Mouse (Mus musculus) right cerebral cortex, adult 18-20 months (tissue): ENCODE measurements at regions not wholly inside any gene's neighbourhood (a gene's known extent, or its start where the extent isn't known, plus 50 kb on each side); places are given as distances from the start of the nearest gene placed in this dataset.

Source experiments
- DNase-seq: peaks from one replicate; pipeline ENCODE4 v3.0.0; 2022; ENCODE audit warnings: mixed read lengths

DNA sequence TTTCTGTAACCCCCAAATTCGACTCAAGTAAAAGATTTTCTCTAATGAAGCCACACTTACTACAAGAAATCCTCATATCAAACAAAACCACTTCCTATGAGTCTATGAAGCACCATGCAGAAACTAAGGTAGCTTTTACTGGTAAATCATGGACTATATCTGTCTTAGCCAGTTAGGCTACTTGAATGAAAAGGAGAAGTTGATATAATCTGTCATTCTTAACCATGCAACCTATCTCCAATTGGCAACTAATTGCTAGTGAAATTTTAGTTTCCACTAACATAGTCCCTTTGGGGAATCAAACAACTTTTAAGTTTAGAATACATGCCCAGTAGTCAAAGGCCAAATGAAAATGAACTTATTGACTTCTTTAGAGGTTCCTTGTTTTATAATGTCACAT lies 473.4 kb upstream of the Tgif2lx2 start:
- DNase-seq, result no peak

DNA sequence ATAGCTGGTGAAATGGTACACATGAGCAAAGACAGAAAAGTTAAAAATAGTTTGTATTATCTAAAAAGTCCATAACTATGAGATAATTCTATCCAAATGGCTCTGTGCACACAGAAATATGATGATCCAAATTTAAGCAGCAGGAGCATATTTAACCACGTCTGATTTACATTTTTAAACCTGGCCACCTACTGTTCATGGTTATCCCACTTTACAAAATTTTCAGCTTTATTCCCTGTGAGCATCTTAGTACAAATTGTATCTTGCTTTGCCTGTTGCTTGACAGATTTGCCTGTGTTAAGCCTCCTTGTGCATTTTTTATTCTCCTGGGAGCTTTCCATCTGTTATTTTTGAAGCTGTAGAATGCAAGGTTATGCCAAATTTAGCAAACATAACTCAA lies 471.2 kb upstream of the Tgif2lx2 start:
- peak; percentile 3 for DNase-seq

DNA sequence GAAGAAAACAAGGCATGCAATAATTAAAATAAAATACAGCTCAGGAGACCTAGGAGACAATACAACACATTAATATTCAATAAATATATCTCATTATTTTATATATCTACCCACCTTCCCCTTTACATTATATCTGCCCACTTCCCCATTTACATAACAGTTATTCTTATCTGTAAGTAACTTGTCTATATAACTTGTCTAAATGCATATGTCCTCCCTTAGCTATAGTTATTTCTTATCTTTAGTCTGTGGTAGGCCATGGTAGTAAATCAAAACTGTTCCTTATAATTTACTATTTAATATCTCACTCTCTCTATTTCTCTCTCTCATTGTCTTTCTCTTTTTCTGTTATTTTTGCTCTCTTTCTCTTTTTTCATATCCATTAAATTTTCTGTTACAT lies 437.1 kb upstream of the Tgif2lx2 start:
- DNase-seq, result no peak
